Mouse (Mus musculus) liver, adult 2 months (tissue): ENCODE results near the gene Ppfia1. TPM values are rescaled to one million over a fixed set of nuclear protein-coding genes. Genes with fewer than 3 reads are reported as not detected.

Experiments used
- DNase-seq: peaks from one replicate; pipeline ENCODE4 v3.0.0-alpha.2; 2011; ENCODE audit warnings: low read depth, low spot score; ENCODE audit errors: extremely low read depth
- H3K27ac ChIP-seq: fragments of 200-500 bp; replicated peaks from 2 replicates; pipeline ENCODE4 v1.5.1; 2012; ENCODE audit warnings: low read depth, mild to moderate bottlenecking, control low read depth, inconsistent platforms, low read length; ENCODE audit not compliant: insufficient read depth
- H3K27me3 ChIP-seq: fragments of 200-500 bp; 2 replicates; pipeline ENCODE4 v1.6.1; 2012; ENCODE audit warnings: mild to moderate bottlenecking, moderate library complexity, low read length, inconsistent platforms; ENCODE audit not compliant: control insufficient read depth, insufficient read depth
- H3K36me3 ChIP-seq: fragments of 200-500 bp; 2 replicates; pipeline ENCODE4 v1.6.1; 2012; ENCODE audit warnings: low read length, inconsistent platforms; ENCODE audit not compliant: control insufficient read depth, insufficient read depth
- H3K4me1 ChIP-seq: fragments of 200-500 bp; 2 replicates; pipeline ENCODE4 v1.6.1; 2011; ENCODE audit warnings: low read length; ENCODE audit not compliant: control insufficient read depth, insufficient read depth
- H3K4me3 ChIP-seq: fragments of 200-500 bp; 2 replicates; pipeline ENCODE4 v1.5.1; 2011; ENCODE audit warnings: low read depth, mild to moderate bottlenecking, control low read depth, low read length, moderate library complexity; ENCODE audit not compliant: insufficient read depth
- H3K79me2 ChIP-seq: fragments of 200-500 bp; 2 replicates; pipeline ENCODE4 v1.6.1; 2012; ENCODE audit warnings: inconsistent platforms, mild to moderate bottlenecking, low read length, moderate library complexity; ENCODE audit not compliant: control insufficient read depth, insufficient read depth
- H3K9ac ChIP-seq: fragments of 200-500 bp; 2 replicates; pipeline ENCODE4 v1.6.1; 2012; ENCODE audit warnings: low read depth, mild to moderate bottlenecking, control low read depth, inconsistent platforms, low read length
- CTCF ChIP-seq: fragments of 200-500 bp; IDR thresholded peaks from 2 replicates; pipeline ENCODE4 v1.5.1; 2011; ENCODE audit warnings: low read depth, low read length, control low read depth
- POLR2A ChIP-seq: fragments of 200-500 bp; IDR thresholded peaks from 2 replicates; pipeline ENCODE4 v1.6.1; 2011; ENCODE audit warnings: low read length, control low read depth; ENCODE audit not compliant: insufficient read depth; ENCODE audit errors: extremely low read depth
- WGBS: fragments of 180-500 bp; shearing (Covaris S2); methylation state at CpG from one replicate; pipeline ENCODE4 v1.1.7; 2018; 5-methylcytosine and 5-hydroxymethylcytosine counted together
- polyA plus RNA-seq: library from polyadenylated mRNA; depleted of rRNA; stranded (reverse); fragments of >200 nt; gene quantifications from 2 replicates; pipeline ENCODE4 v1.2.3, GENCODE M21; 2012
- total RNA-seq: library from RNA; depleted of rRNA; stranded (reverse); fragments of >200 nt; gene quantifications from 2 replicates; pipeline ENCODE4 v1.2.3, GENCODE M21; 2014

The Ppfia1 gene
- total and polyA plus RNA-seq, 2 experiments, result 14.5 to 22.0 TPM

- Histone ChIP-seq H3K36me3 (peaks cover 12% of the 10 kb centered on the region), H3K4me3 (no peak overlapping the region), H3K9ac (no peak overlapping the region), H3K79me2 (peaks cover 30% of the 10 kb centered on the region), H3K4me1 (peaks cover 2% of the 10 kb centered on the region), H3K27ac (no peak overlapping the region), H3K27me3 (no peaks in the 10 kb centered on the region)
- WGBS, result 90% methylated on average over 3 of the region's 3 CpGs
- no peak for TF ChIP-seq CTCF
- no peak for TF ChIP-seq POLR2A
- no peak for DNase-seq
Observed at GRCm38 (mm10) chr7:144545231-144545630, 8.3 kb downstream of the Ppfia1 start.

- WGBS, result 86% methylated on average over 5 of the region's 5 CpGs
- Histone ChIP-seq H3K36me3 (peaks cover 6% of the 10 kb centered on the region; the same call in 1 of the 2 replicates), H3K9ac (no peak overlapping the region), H3K27me3 (no peaks in the 10 kb centered on the region), H3K27ac (no peak overlapping the region), H3K4me3 (no peak overlapping the region), H3K4me1 (peaks cover 4% of the 10 kb centered on the region), H3K79me2 (peaks cover 45% of the 10 kb centered on the region)
- TF ChIP-seq CTCF (no peak), POLR2A (no peak)
- DNase-seq, result no peak
Observed at GRCm38 (mm10) chr7:144541351-144541750, 12.2 kb downstream of the Ppfia1 start.

- Histone ChIP-seq H3K4me1 (peaks cover 4% of the 10 kb centered on the region), H3K9ac (no peak overlapping the region), H3K79me2 (peaks cover 55% of the 10 kb centered on the region), H3K27me3 (no peaks in the 10 kb centered on the region), H3K27ac (no peak overlapping the region), H3K4me3 (no peak overlapping the region), H3K36me3 (0 out of 2 replicates have a peak, but pooled peaks cover 4% of the 10 kb centered on the region)
- DNase-seq, result no peak
- TF ChIP-seq CTCF (no peak), POLR2A (no peak)
- 88% methylated on average over 2 of the region's 2 CpGs for WGBS
Observed at GRCm38 (mm10) chr7:144539146-144539545, 14.4 kb downstream of the Ppfia1 start.

- Histone ChIP-seq H3K27ac (no peak overlapping the region), H3K79me2 (peaks cover 53% of the 10 kb centered on the region), H3K4me3 (no peak overlapping the region), H3K4me1 (peaks cover 4% of the 10 kb centered on the region), H3K27me3 (no peaks in the 10 kb centered on the region), H3K36me3 (0 out of 2 replicates have a peak, but pooled peaks cover 4% of the 10 kb centered on the region), H3K9ac (no peak overlapping the region)
- 70% methylated on average over 4 of the region's 4 CpGs for WGBS
- no peak for DNase-seq
- no peak for TF ChIP-seq CTCF
- TF ChIP-seq POLR2A, result no peak
Observed at GRCm38 (mm10) chr7:144538030-144538644, 15.4 kb downstream of the Ppfia1 start.

- H3K4me3 ChIP-seq, result no peak overlapping the region
- no peak for DNase-seq
- TF ChIP-seq POLR2A (no peak), CTCF (no peak)
- no peaks in the 10 kb centered on the region for H3K27me3 ChIP-seq
- H3K4me1 ChIP-seq, result peaks cover 7% of the 10 kb centered on the region
- no peak overlapping the region for H3K9ac ChIP-seq
- H3K79me2 ChIP-seq, result peaks cover 56% of the 10 kb centered on the region
- no peak overlapping the region for H3K27ac ChIP-seq
- WGBS, result 86% methylated on average over 3 of the region's 3 CpGs
- 0 out of 2 replicates have a peak, but pooled peaks cover 4% of the 10 kb centered on the region for H3K36me3 ChIP-seq
Observed at GRCm38 (mm10) chr7:144536367-144536766, 17.2 kb downstream of the Ppfia1 start.

GRCm38 (mm10) chr7:144534773-144535172 is 18.8 kb downstream of the Ppfia1 start:
- no peak overlapping the region for H3K4me3 ChIP-seq
- no peak for DNase-seq
- WGBS, result 80% methylated on average over 3 of the region's 3 CpGs
- no peak overlapping the region for H3K27ac ChIP-seq
- no peaks in the 10 kb centered on the region for H3K27me3 ChIP-seq
- H3K9ac ChIP-seq, result no peak overlapping the region
- peaks cover 7% of the 10 kb centered on the region for H3K4me1 ChIP-seq
- peaks cover 64% of the 10 kb centered on the region for H3K79me2 ChIP-seq
- no peaks in the 10 kb centered on the region for H3K36me3 ChIP-seq
- TF ChIP-seq POLR2A, result no peak
- TF ChIP-seq CTCF, result no peak
